21 mouse cellular contexts compared by ENCODE assay signal in genomic region chr12:99108616-99109015, GRCm38 (mm10).
"Had no signal": no experiment of that assay in that cellular context is flagged by ENCODE, and none has a peak within 500 bp of the region (broad histone marks: within the 10 kb centered on the region; RNA-seq: fewer than 3 reads in every experiment).

No protein-coding gene starts in this region.

- H3K27me3 ChIP-seq: limb, embryonic 13.5 days; liver, embryonic 13.5 days; midbrain, embryonic 12.5 days; midbrain, embryonic 15.5 days; neural tube, embryonic 12.5 days; neural tube, embryonic 15.5 days; stomach, embryonic 15.5 days had no signal

- H3K4me3 ChIP-seq: kidney, embryonic 15.5 days; layer of hippocampus, adult 2 months; limb, embryonic 10.5 days; limb, embryonic 13.5 days; liver, embryonic 13.5 days; midbrain, embryonic 12.5 days; midbrain, embryonic 15.5 days; neural tube, embryonic 12.5 days; neural tube, embryonic 15.5 days; stomach, embryonic 15.5 days had no signal

- H3K9me3 ChIP-seq: kidney, embryonic 15.5 days; limb, embryonic 10.5 days; midbrain, embryonic 15.5 days; stomach, embryonic 15.5 days had no signal

- H3K9ac ChIP-seq: kidney, embryonic 15.5 days; limb, embryonic 13.5 days; liver, embryonic 13.5 days; lung, embryonic 14.5 days; midbrain, embryonic 12.5 days; midbrain, embryonic 15.5 days; neural tube, embryonic 12.5 days; neural tube, embryonic 15.5 days; stomach, embryonic 15.5 days had no signal

- ATAC-seq: lung, postnatal 0 days; midbrain, embryonic 15.5 days had no signal

- DNase-seq: kidney, adult 18-20 months; kidney, postnatal 14 days; layer of hippocampus, adult 9-11 months; liver; liver, embryonic 13.5 days; lung, embryonic 14.5 days; right cerebral cortex, adult 18-20 months; right cerebral cortex, postnatal 14 days; right cerebral cortex, postnatal 4 days; thymus, postnatal 25 days had no signal

- H3K4me1 ChIP-seq: kidney, embryonic 15.5 days; limb, embryonic 10.5 days; limb, embryonic 13.5 days; liver, embryonic 13.5 days; midbrain, embryonic 12.5 days; midbrain, embryonic 15.5 days; neural tube, embryonic 12.5 days; neural tube, embryonic 15.5 days; stomach, embryonic 15.5 days had no signal

- H3K27ac ChIP-seq: kidney, embryonic 15.5 days; layer of hippocampus, adult 2 months; limb, embryonic 10.5 days; limb, embryonic 13.5 days; liver, embryonic 13.5 days; macrophage; midbrain, embryonic 12.5 days; midbrain, embryonic 15.5 days; neural tube, embryonic 12.5 days; neural tube, embryonic 15.5 days; stomach, embryonic 15.5 days had no signal

- H3K4me2 ChIP-seq: kidney, embryonic 15.5 days; limb, embryonic 13.5 days; liver, embryonic 13.5 days; lung, embryonic 14.5 days; midbrain, embryonic 12.5 days; midbrain, embryonic 15.5 days; neural tube, embryonic 12.5 days; neural tube, embryonic 15.5 days; stomach, embryonic 15.5 days had no signal

- H3K36me3 ChIP-seq: kidney, embryonic 15.5 days; limb, embryonic 10.5 days; limb, embryonic 13.5 days; liver, embryonic 13.5 days; midbrain, embryonic 12.5 days; midbrain, embryonic 15.5 days; neural tube, embryonic 12.5 days; neural tube, embryonic 15.5 days; stomach, embryonic 15.5 days had no signal
